Mouse (Mus musculus) T-helper 2 cell (primary cell): ENCODE measurements at regions not wholly inside any gene's neighbourhood (a gene's known extent, or its start where the extent isn't known, plus 50 kb on each side); places are given as distances from the start of the nearest gene placed in this dataset.
"Not testable (repeated sequence)": the region's sequence is repeated elsewhere in the genome, so short reads cannot be mapped to it uniquely, and the experiment has no call there.

Experiments used
- in situ Hi-C: fragments of 300-600 bp; cut with MboI, MseI; formaldehyde crosslinking; loops from one replicate; pipeline ENCODE4 v1.15.1; 2025; ENCODE audit warnings: high pct_unique_total_duplicates

DNA sequence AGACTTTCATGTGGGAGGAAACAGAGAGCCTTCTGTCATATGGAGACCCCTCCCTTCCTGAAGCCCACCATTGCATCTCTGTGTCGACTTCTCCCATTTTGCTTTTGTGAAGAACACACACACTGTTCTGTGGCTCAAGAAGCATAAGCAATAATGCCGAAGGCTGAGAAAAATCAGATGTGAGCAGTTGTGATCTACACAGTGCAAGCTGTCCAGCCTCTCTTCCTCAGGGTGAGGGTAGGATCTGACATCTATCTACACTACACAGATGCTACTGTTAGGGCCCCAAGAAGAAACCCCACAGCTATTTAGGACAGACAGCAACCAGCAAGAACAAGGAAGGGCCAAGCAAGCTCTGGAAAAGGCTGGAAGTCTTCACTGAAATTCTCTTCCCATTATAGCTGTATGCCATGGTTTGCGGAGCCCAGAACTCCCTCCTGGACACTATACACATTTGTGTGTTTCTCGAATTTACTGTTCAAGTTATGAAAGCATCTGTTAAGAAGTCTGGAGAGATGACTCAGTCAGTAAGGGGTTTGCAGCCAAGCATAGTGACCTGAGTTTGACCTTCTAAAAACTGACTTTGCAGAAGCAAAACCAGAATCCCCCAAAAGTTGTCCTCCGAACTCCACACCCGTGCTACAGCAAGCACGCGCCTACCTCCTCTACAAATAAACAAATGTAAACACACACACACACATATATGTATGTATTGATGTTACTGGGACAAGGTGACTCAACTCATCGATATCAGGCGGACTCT, 218.3 kb upstream of the Sesn3 start:
- in situ Hi-C loops: no loop called here

DNA sequence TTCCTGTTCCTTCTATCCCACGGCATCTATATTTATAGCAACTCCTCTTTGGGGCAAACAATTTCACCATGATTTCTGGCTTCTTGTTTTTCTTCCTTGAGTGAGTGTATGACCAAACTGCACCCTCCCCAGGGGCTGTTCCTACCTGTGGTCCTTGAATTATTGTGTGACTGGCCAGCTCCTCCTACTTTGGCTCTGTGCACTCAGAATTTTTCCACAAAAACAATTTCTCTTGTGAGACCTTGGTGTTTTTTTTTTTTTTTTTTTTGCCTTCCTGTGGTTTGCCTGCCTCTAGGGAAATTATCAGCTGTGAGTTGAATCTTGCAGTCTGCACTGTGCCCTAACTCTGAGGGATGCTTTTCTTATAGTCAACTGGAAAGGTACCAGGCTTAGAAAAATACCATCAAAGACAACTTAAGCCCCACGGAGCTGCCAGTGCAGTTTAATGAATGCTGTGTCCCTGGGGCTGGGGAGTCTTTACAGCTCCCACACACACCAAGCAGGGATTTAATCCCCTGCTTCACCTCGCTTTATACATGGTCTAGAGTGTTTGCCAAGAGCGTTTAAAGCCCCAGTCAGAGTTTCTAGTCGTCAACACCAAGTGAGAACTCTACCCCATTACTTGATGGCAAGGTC, 216.2 kb upstream of the Sesn3 start:
- in situ Hi-C loops: no loop called here

DNA sequence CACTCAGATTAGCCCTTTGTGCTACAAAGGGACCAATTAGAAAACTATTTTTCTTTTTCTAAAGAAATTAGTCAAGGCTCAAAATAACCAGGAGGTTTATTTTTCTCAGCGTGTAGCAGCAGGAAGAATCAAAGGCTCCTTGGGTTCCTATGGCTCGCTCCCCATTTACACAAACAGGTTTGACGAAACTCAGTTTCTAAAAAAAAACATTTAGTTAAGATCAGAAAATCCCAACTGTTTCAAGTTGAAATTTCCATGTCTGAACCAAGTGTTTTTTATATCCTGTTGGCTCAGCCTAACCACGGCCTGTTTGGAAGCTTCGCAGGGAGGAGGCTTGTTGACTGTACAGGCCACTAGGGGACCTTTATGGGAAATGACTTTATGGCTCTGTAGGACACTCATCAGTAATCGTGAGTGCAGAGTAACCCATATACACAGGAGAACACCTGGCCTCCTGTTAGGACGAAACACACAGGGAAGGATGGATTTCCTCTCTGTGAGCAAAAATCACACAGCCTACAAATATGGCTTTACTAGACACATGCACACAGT, 215.6 kb upstream of the Sesn3 start:
- in situ Hi-C loops: no loop called here

DNA sequence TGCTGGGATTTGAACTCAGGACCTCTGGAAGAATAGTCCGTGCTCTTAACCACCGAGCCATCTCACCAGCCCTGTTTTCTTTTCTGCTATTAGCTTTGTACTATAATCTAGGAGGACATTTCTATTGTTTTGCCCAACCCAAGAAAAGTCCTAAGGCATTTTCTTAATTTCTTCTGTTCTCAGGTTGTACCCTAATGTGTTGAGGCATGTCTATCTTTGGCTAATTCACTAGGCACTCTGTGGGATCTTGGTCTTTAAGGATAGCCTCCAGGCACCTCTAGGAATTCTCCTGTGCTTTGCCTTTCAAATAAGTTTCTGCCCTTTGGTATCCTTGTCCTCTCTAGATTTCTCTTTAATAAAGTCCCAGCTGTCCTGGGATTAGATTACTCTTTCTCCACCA, 214.6 kb upstream of the Sesn3 start:
- in situ Hi-C loops: loop anchor here (5.0 kb wide), 1 partner anchor 72 kb away; no protein-coding TSS in a partner anchor

DNA sequence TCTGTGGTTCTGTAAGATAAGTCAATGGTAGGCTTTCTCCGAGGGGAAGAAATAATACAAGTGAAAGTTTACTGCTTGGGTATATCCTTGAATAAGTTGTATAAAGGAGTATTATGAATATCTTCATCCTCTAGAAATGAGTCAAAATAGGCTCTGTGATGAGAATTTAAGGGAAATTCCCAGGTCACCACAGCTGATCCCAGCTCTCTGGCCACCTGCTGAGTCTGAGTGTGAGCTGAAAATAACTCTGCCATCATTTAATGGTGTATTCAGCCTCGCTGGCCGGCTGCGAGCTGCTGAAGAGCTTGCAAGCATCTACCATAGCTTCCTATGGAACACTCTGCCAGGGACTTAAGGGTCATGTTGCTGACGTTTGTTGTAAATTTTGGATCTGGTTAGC, 213.5 kb upstream of the Sesn3 start:
- in situ Hi-C loops: loop anchor here (5.0 kb wide), 1 partner anchor 71 kb away; no protein-coding TSS in a partner anchor

DNA sequence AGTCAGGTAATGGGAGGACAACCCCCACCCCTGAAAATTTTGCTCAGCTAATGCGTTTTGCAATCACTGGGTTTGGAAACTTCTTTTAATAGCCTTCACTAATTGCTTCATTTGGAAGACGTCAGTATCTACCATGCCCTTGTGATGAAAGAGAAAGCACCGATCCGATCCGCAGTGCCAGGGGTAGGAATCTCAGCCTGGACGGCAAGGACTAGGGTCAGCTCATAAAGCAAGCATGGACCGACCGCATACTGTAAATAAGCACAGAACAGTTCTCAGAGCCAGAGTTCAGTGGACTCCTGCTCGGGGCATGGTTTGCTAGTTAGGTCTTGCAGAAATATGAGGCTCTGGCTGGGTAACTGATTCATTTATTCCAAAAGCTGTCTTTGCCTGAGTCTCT, 213.0 kb upstream of the Sesn3 start:
- in situ Hi-C loops: loop anchor here (5.0 kb wide), 1 partner anchor 70 kb away; no protein-coding TSS in a partner anchor

DNA sequence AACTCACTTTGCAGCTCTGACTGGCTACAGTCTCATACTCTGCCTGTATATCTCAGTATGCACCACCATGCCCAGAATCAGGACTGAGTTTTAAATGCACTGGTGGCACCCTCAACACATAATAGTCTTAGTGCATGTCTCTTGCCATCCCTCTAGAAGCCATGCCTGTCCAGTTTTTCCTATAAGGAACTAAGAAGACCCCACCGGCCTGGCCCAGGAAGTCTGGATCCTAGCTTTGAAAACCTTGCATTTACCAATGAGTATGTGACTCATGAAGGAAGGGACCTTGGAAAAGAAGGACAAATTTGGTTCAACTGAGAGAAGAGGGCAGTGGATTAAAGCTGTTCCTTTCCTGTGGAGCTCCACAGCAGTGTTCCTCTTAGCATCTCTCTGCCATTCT, 212.2 kb upstream of the Sesn3 start:
- in situ Hi-C loops: loop anchor here (5.0 kb wide), 1 partner anchor 70 kb away; no protein-coding TSS in a partner anchor

DNA sequence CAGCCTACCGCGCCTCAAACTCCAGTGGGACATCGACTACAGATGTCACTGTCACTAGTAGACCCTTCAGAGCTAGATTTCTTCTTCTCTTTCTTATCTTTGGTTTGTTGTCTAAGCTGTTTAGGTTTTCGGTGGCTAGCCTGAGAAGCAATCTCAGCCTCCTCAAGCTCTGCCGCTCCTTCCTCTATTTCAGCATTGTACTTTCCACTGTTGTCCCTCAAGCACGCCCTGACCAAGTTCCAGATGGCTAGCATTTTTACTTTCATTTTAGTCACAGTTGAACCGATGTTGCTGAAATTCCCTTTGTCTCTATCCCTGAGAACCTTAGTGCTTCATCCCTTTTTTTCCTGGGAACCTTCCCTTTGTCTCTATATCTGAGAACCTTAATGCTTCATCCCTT, 208.1 kb upstream of the Sesn3 start:
- in situ Hi-C loops: not testable (repeated sequence)

DNA sequence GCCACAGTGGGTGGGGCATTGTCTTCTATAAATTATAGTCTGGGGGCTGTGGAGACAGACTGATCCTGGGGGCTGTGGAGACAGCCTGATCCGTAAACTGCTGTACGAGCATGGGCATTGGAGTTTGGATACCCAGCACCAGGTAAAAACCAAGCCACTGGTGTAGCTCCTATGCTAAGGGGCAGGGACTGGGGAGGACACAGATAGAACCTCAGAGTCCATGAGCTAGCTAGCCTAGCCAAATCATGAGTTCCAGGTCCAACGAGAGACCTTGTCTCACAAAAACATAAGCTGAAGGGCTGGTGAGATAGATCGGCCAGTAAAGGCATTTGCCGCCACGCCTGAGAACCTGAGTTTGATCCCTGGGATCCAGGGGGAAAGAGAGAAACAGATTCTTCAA, 205.8 kb upstream of the Sesn3 start:
- in situ Hi-C loops: no loop called here

DNA sequence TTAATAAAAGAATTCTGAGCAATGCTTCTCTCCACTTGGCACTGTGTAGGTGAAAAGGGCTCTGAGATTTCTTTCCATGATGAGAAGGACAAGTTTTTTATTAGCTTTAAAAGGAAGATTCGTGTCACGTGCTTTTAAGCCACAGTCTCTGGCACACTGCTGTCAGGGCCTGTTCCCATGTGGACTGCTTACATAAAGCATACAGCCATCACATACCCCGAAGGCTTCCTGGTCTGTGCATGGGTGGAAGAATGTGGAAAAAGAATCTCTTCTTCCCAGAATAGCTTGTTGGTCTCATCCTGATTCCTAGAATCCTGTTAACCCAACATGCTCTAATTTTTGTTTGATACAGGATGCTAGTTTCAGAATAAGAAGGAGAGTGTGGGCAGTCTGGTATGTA, 205.1 kb upstream of the Sesn3 start:
- in situ Hi-C loops: no loop called here

DNA sequence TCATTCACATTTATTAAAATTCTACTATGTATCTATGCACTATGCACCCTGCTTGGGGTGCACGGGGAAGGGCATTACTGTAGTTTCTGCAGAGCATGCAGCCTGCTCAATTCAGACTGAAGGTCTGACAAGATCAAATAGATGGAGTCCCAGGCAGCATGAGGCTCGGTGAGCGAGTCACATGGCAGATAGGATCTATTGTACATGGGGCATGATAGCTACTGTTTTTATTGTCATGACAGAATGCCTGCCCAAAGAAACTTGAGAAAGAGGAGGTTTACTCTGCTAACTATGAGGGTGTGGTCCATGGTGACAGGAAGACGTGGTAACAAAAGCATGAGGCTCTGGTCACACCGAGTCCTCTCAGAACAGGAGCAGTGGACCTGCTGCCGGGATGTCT, 203.1 kb upstream of the Sesn3 start:
- in situ Hi-C loops: no loop called here

DNA sequence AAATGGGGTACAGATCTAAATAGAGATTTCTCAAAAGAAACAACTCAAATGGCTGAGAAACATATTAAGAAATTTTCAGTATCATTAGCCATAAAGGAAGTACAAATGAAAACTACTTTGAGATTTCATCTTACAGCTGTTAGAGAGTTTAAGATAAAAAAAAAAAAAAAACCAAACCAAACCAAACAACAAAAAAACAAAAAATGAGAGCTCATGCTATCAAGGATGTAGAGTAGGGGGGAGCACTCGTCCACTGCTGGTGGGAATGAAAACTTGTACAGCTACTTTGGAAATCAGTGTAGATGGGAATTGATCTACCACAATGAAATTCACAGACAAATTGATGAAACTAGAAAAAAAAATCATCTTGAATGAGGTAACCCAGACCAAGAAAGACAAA, 201.9 kb upstream of the Sesn3 start:
- in situ Hi-C loops: no loop called here

DNA sequence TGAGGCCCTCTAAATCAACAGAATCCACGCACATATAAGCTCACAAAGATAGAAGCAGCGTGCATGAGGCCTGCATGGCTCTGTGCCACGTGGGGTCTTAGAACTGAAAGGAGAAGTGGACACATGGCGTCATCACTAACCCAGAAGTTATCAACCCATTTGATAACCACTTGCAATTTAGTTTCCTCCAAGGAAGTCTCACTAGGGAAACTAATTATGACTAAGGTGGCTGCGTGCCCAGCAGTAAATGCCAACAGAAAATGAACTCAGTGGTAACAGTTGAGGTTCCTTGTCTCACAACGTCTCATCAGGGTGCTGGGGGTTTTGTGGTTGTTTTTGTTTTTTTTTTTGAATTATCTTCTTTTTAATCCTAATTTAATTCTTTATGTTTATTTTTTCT, 200.6 kb upstream of the Sesn3 start:
- in situ Hi-C loops: no loop called here

DNA sequence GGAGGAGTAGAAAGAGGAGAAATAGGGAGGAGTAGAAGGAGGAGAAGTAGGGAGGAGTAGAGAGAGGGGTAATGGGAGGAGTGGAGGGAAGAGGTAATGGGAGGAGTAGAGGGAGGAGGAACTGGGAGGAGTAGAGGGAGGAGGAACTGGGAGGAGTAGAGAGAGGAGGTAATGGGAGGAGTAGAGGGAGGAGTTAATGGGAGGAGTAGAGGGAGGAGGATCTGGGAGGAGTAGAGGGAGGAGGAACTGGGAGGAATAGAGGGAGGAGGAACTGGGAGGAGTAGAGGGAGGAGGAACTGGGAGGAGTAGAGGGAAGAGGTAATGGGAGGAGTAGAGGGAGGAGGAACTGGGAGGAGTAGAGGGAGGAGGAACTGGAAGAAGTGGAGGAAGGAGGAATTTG, 200.0 kb upstream of the Sesn3 start:
- in situ Hi-C loops: not testable (repeated sequence)

DNA sequence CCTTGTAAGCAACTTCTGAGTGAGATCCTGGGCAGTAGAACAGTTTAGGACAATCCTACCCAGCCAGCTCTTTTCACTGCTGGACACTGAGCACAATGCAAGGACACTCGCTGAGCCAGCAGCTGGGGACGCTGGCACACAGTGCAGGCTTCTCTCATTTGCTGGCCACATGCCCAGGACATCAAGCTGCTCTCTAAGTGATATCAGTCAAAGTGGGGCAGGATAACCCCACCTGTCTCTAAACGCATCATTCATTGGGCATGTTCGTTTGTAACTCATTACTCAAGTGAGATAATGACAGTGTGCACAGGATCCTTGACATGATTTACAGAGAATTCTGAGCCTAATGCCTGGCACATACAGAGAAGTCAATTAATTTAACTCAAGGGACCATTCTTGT, 199.4 kb upstream of the Sesn3 start:
- in situ Hi-C loops: no loop called here

DNA sequence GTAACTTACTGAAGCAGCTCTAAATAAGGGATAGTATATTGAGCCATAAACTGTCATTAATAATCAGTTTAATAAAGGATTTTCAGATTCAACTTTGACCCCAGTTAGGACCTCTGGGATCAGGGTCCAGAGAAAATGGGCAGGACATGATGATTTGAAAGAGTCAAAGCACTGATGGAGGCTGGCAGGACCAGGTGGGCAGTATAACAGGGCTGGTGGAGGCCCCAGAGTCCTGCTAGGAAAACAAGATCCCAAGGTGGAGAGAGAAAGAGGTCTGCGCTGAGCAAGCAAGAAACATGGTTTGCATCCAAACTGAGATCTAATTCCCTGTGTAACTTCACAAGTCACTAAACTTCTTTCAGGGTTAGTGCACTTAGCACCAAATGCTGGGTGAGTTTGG, 199.0 kb upstream of the Sesn3 start:
- in situ Hi-C loops: no loop called here

DNA sequence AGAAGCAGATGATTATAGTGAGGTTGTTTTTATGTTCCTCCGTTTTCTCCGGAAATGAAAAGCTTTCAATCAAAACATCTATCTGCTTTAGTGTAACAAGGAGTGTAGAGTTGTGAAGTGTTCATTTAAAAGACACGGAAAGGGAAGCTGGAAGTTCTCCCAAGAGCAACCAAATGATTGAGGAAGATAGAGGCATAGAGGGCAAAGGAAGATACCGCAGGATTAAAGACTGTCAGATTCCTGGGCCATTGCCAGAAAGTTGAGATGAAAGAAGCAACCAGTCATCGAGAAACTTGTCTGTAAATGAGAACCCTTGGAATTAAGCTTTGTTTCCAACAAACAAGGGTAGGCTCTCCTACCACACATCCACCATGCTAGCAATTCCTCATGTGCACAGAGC, 198.1 kb upstream of the Sesn3 start:
- in situ Hi-C loops: no loop called here

DNA sequence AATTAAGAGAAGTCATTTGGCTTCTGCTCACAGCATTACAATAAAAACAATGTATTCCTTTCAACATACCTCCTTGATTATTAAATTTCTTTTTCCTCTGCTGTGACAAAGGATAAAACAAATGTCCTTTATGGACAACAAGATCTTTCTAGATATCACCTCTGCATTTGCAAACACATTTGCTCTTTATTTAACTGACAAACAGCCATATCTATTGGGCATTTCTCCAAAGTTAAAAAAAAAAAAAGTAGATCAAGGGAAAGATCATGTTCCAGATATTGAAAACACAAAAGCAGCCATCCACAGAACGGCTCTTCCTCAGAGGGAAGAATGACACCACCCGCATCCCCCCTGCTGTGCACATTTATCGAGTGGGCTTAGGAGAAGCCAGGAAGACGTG, 193.7 kb upstream of the Sesn3 start:
- in situ Hi-C loops: no loop called here

DNA sequence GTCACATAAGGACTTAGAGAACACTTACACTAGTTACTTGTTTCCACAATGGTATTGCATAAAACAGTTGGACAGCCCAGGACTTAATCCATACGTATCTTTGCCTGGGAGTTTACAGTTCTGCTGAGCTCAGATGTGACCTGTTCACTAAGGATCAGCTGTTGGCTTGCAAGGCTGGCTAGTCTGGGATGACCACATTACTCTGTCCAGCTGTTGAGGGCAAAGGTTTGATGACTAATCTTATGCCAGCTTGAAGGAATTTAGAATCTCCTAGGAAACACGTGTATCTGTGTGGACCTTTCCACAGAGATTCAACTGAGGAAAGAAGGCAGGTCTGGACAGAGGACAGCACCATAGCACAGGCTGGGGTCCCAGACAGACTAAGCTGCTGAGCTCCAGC, 188.7 kb upstream of the Sesn3 start:
- in situ Hi-C loops: no loop called here

DNA sequence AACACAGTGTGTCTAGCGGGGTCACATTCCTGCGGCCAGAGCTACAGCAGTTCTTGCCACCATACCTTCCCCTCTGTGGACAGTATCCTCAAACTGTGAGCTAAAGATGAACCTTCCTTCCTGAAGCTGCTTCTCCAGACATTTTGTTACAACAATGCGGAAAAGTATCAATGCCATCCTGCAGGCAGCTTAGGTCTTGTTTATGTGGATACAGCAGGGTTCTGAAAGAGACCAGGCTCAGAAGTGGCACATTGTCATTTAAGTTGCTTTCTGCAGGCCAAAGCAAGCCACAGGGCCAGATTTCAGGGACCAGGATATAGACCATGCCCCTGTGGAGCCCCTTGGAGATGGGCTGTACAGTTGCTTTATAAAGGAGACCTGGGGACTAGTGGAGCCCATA, 188.3 kb upstream of the Sesn3 start:
- in situ Hi-C loops: no loop called here

DNA sequence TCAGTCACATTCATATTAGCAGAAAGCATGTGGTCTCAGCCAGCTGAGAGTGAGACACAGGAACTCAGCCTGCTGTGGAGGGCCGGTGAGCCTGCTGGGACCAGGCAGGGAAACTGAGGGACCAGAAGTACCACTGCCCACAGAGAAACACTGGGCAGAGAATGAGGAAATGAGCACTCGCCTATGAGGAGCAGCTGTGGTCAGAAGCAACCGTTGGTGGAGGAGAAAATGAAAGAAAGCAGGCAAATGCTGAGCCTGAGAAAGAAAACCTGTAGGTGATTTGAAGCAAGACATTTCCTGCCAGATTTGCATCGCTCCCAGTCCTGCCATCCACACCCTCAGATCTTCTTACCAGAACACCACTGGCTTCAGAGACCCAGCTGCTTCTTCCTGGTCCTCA, 187.0 kb upstream of the Sesn3 start:
- in situ Hi-C loops: no loop called here

DNA sequence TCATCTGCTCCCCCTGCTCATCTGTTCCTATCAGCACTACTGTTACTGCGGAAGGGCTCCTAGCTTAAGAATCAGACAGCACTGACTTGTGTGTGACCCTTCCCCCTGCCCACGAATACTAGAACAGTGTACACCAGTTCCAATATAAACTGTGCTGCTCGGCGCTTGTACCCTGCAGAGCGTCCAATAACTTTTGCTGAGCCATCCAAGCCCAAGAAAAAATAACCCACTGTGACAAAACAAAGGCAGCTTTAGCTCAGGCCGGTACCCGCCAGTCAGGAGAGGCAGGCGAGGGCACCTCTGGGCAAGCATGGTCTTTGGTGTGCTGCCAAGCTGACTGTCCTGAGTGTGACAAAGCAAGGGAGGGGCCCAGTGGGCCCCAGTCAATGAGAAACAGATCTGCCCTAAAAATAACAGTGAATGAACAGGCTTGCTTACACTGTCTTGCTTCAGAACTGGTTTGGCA, 185.0 kb upstream of the Sesn3 start:
- in situ Hi-C loops: no loop called here

DNA sequence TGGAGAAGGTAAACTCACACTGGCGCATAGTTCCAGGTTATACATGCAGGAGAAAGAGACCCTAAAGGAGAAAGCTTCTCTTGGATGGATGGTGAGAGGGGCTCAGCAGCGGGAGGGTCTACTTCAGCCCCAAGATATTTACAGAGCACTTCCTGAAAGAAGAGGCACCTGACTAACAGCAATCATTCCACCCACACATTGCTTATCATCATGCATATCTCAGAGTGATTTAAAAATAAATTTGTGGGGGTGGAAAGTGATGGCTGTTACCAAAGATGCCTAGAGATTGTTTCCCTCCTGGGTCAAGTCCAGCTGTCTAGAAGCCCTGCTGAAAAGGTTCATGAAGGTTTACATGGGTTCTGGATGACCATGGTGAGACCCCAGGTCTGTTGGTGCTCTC, 184.4 kb upstream of the Sesn3 start:
- in situ Hi-C loops: no loop called here
